Mouse (Mus musculus): ENCODE measurements at regions not wholly inside any gene's neighbourhood (a gene's known extent, or its start where the extent isn't known, plus 50 kb on each side); places are given as distances from the start of the nearest gene placed in this dataset.

DNA sequence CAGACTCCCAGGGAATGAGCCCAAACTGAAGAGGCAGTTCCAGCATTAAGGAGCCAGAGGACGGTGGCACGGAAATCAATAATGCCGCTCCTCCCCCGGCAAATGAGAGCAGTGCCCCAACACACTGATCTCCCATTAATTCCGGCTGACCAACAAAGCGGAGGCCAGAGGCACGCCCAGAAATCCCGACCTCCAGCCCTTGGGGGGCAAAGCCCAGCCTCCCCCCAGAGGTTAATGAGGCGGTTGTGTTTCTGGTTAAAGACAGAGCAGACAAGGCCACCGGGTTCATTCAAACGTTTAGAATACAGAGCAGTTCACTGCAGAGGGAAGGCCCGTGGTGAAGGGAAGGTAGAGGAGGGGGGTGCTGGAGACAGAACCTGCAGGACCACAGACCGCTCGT, 149.9 kb upstream of the Tshz3 start:
- no peak for DNase-seq (ENCODE audit: low spot score)

DNA sequence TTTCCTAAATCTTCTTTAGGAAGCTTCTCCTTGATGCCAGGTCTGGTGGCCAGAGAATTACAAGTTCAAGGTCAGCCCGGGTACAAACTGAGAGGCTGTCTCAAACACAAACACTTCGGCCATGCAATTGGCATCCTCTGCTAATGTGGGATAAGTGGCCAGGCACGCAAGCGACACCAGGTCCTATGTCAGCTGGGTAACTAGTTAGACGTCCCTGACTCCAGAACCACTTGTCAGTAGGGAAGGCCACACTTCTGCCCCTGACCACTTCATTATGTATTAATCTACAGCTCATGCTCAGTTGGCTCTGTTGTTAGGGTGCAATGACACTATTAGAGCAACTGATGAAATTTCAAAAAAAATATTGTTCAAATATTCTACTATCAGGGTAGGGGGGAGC, 149.5 kb upstream of the Tshz3 start:
- no peak for DNase-seq (ENCODE audit: low spot score)

DNA sequence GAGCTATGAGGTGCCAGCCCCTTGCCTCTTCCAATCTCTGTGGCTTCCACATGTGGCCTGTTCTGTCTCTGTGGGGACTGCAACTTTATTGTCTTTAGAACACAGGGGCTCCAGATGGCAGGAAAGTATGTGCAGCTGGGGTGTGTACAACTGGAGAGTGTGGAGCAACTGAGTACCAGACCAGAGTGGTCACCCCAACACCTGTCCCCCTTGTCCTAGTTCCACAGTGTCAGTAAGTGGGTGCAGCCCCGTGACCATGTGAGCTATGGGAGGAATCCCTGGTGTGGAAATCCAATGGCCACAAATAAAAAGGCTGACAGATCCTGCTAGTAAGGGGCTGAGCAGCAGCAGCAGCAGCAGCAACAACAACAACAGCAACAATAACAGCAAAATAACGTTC, 126.9 kb upstream of the Tshz3 start:
- DNase-seq (ENCODE audit: low spot score): no peak

DNA sequence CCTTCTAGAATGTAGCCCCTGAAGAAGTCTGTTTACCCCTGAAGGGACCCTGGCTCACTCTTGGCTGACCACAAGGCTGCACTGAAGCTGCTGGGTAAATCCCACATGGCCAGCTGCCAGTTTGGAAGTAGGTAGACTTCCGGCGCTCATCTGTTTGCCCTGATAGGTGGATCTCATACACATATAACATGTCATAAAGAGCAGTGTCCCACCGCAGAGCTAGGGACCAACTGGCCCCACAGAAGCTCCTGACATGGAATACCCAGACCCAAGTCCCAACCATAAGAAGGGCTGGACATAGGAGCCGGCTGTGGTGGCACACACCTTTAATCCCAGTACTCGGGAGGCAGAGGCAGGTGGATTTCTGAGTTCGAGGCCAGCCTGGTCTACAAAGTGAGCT, 115.8 kb upstream of the Tshz3 start:
- DNase-seq (ENCODE audit: low spot score): no peak

DNA sequence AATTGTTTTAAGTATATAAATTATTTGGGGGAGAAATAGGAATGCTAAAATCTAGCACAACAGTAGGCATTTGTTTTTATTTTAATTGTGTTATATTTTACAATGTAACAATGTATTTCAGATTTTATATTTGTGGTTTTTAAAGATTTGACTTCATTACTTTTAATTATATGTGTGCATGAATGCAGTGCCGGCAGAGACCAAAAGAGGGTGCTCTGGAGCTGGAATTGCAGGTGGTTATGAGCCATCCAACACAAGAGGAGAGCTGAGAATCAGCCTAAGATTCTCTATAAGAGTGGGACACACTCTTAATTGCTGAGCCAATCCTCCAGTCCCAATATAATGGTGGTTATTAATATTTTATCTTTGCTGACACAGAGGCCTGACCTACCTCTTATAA, 112.9 kb upstream of the Tshz3 start:
- no peak for DNase-seq (ENCODE audit: low spot score)

DNA sequence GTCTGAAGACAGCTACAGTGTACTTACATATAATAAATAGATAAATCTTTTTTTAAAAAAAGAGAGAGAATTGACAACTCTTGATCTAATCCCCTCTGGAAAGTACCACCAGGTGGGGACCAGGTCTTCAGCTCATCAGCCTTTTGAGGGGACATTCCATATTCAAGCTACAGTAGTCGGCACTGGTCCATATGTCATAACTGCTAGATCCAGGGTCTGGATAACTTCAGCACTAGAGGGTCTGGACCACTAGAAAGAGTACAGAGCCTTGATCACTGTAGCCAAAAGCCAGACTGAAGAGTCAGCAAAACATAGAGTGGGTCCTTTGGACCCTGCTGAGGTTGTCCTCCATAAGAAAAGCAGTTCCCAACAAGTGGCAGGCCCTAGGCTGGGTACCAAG, 106.4 kb upstream of the Tshz3 start:
- DNase-seq (ENCODE audit: low spot score): no peak

DNA sequence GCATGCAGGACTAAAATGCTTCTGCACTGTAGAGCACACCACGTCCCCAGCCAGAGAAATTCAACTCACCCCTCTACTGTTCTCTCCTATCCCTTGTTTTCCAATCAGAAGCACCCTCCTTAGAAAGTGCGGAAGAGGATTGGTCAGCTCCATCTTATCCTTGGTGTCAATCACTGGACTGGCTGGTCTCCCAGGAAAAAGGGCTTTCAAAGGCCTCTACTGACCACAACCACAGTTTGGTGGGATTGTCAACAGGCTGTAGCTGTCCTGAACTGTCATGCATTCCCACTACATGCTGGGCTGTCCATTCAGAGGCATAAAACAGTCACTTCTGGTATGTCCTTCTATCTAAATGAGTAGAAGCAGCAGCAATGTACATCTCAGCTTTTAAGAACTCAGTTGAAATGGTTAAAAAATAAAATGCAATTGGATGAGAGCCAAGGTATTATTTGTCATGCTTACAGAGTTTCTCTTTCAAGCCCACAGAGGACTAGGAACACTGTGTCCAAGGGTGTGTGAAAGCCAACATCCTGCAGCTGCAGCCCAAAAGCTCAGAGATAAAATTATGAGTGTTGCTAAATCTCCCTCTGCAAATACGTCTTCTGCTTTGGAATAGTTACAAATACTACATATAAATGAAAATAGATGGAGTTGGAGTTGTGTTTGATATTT, 101.2 kb upstream of the Tshz3 start:
- DNase-seq (ENCODE audit: low spot score): no peak

DNA sequence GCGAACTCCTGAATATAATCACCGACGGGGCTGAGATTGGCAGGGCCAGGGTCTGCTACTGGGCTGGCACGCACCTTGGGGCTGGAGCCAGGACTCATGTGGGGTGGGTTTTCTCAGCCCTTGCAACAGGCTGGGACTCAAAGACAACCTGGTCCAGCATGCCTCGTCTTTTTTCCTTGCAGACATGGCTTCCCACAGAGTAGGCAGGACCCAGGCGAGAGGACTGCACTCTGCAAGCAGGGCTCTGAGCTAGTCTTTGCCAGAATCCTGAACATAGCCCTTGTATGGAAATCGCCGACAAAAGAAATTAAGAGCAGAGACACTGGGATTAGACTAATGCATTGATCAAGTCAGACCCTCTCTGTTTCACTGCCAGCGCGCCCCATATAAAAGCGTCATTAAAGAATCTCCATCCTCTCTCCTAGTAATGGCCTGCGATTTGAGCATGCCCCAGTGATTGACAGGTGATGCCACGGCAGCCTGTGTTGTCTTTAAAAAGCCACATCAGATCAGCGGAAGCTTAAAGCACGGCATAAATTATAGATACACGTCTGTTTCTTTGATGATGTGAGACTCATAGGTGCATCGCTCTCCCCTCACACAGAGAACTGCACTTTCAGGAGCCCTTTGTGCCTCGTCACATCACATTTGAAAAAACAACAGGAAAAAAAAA, 92.8 kb upstream of the Tshz3 start:
- no peak for DNase-seq (ENCODE audit: low spot score)

DNA sequence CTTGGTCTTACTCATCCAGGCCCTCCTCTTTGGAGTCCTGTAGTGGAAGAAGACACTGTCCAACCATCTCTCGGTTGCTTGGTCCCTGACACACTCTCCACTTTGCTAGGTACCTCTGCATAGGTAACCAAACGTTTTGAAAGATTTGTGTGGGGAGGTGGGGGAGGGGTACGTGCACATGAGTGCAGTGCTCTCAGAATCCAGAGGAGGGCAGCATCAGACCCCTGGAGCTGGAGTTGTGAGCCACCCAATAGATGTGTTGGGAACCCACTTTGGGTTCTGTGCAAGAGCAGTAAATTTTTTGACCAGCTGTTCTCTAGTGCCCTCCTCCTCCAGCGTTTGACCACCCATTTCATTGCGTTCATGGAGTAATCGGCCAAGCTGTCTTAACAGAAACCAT, 77.7 kb upstream of the Tshz3 start:
- DNase-seq (ENCODE audit: low spot score): no peak

DNA sequence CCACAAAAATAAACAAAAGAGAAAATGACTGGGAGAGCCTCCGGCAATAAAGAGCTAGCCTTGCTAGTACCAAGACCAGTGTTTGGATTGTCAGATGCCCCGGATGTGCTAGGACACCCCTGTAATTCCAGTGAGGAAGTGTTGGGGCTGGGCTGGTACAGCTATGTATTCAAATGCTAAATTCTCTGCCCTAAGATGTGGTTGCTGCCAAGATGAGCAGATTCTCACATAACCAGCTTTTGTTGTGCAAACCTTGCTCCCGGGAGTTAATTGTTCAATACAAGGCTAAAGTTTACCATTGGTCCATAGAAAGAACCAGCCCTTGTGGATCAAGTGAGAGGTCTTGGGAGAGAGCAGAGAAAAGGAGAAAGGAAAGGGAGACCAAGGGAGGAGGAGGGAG, 53.7 kb upstream of the Tshz3 start:
- DNase-seq (ENCODE audit: low spot score): no peak

Data from left cerebral cortex, adult 11 months (tissue).